Mouse (Mus musculus) hindlimb bud, embryonic 11.5 days (tissue): ENCODE data around the gene Arl6ip6.

Source experiments
- DNase-seq: peaks from one replicate; pipeline ENCODE4 v3.0.0-alpha.2; 2012; ENCODE audit warnings: low read depth, low spot score; ENCODE audit errors: extremely low spot score

Gene Arl6ip6

DNA sequence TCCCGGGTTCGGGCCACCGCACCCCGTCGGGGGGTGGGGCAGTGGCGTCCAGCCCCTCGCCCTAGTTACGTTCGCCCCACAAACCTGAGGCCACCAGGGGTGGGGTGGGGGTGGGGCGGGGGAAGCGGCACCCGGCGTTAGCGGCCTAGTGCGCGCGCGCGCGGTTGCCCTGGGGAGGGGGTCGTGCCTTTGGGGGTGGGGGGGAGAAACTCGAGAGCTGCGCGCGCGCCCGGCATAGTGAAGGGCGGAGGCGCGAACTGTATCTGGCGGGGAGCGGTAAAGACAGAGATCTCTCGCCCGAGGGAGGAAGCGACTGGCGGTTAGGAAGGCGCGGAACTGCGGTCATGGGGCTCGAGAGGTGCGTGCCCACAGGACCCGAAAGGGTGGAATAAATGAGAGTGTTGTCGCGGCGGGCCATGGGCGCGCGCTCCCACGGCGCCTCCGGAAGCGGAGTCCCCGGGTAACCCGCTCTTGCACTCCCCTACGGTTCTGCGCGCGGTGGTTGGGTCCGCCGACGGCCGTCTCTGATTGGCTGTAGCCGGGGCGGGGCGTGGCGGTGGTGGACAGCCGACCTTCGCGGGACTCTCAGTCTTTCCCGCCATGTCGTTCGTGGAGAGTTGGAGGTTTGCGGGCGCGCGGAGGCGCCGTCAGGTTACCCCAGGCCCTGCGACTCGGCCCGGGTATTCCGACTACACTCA, at the start of gene Arl6ip6:
Gene Arl6ip6 (plus strand): TSS at position 204 of the 698 bp plus-strand sequence.
- peak; percentile 41 for DNase-seq

DNA sequence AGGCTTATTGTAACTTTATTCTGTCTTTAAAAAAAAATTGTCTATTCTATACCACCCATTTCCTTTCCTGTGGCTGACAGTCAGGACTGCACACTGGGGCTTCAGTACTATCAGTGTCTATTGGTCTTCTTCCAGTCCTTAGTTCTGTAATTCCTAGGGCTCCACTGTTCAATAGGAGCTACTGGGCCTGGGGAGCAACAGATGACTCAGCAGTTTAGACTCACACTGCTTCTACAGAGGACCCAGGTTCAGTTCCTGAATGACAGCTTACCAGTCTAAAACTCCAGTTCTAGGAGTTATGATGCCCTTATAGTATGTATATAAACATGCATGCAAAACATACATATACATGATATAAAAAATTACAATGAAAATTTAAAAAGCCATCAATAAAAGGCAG, 44.7 kb upstream of the Arl6ip6 start:
- DNase-seq = no peak

GRCm38 (mm10) chr2:53173966-53174365, 17.6 kb upstream of the Arl6ip6 start:
- no peak for DNase-seq

GRCm38 (mm10) chr2:53178966-53179365, 12.6 kb upstream of the Arl6ip6 start:
- no peak for DNase-seq

DNA sequence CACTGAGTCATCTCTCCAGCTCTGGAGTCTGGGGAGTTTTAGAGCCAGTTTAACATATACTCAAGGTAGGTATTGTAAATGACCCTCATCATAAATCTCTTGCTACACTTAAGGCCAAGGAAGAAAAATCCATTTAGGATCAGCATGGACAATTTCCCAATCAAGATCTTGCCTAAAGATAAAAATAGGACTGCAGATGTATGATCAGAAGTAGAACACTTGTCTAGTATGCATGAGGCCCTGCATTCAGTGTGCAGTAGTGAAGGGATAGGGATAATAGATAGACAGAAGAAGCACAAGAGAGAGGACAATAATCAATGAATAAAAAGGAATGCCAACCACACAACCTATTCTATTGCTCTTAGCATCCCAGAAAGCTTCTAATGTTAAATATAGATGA, 11.7 kb upstream of the Arl6ip6 start:
- DNase-seq = no peak

DNA sequence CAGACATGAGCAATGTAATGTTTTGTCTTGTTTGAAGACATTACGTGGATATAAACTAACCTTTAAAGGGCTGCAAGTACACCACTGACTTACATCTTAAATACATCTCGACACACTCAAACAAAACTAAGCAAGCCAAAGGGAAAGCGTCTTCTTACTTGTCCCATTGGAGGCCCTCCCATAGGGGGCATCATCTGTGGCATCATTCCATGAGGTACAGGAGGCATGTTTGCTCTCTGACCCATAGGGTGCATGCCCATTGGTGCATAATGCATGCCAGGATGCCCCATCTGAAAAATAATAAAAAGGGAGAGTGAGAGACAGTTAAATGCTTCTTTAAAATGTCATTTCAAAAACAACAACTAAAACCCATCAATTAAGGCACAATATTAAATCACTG, 1.7 kb upstream of the Arl6ip6 start:
- no peak for DNase-seq

- DNase-seq = peak; percentile 97
These were observed 628 bp upstream of the Arl6ip6 start, which contains the start of gene Prpf40a for GRCm38 (mm10) chr2:53190684-53191511. Gene Prpf40a (minus strand): TSS chr2:53191284.

- no peak for DNase-seq
These were observed 860 bp downstream of the Arl6ip6 start for GRCm38 (mm10) chr2:53192386-53192785.

DNA sequence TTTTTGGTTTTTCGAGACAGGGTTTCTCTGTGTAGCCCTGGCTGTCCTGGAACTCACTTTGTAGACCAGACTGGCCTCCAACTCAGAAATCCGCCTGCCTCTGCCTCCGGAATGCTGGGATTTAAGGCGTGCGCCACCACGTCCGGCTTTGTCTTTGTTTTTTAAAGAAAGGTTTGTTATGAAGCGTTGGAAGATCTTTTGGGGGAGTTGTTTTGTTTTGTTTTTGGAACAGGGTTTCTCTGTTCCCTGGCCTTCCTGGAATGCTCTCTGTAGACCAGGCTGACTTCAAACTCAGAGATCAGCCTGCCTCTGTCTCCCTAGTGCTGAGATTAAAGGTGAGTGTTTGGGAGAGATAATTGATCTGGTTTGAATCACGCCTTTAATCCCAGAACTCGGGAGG, 4.9 kb downstream of the Arl6ip6 start:
- no peak for DNase-seq

- no peak for DNase-seq
These were observed 7.7 kb downstream of the Arl6ip6 start for GRCm38 (mm10) chr2:53199203-53199602.

DNA sequence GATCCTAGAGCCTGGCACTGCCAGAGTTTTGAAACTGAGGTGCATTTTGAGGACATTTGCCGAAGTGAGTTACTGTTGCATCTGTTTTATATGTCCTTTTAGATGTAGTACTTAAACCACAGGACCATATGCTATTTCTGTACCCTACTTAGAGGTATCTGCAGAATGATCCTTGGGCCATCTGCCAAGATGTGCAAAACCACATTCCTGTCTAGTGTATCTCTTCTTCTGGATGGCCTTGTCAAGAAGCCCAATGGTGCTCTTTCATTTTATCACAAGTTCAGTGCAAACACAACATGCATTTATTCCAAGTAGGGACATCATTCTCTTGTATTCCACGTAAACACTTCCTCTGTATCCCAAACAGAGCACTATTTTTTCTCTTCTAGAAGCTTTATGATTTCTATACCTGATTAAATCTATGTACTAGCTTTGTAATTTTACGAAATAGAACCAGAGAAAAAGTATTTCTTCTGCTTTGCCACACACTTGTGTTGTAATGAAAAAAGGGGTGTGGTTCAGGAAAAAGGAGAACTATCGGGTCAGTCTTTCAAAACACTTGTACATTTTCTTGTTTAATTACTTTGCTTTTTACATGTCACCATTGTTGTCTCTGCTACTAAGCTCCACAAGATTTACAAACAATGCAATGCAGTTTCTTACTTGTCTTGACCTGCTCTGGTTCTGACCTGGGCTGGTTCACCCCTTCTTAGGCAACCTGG, 8.8 kb downstream of the Arl6ip6 start:
- DNase-seq = no peak

GRCm38 (mm10) chr2:53204373-53205274, 13.1 kb downstream of the Arl6ip6 start:
- no peak for DNase-seq

GRCm38 (mm10) chr2:53206749-53207148, 15.2 kb downstream of the Arl6ip6 start:
- no peak for DNase-seq

- DNase-seq = no peak
These were observed 22.0 kb downstream of the Arl6ip6 start for GRCm38 (mm10) chr2:53213493-53213892.

DNA sequence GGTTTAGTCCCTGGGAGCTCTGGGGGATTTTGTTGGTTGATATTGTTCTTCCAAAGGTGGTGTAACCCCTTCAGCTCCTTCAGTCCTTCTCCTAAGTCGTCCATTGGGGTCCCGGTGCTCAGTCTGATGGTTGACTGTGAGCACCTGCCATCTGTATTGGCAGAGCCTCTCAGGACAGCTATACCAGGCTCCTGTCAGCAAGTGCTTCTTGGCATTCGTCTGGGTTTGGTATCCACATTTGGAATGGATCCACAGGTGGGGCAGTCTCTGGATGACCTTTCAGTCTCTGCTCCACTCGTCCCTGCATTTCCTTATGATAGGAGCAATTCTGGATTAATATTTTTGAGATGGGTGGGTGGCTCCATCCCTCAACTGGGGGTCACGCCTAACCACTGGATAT, 30.7 kb downstream of the Arl6ip6 start:
- no peak for DNase-seq

DNA sequence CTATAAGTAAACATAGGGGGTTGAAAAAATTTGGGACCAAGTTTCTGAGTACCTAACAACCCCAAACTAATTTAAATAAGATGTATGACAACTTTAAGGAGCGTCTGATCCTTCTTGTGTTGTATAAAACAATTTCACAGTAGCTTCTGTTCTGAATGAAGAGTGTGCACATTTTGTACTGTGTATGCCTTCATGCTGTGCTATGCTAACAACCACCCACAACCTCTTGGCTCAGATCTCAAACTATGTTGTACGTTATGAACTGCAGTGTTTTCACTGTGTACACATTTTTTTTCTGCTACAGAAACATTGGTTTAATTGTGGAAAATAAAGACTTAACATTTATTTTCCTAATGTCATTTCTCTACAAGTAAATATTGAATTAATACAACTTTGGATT, 65.5 kb downstream of the Arl6ip6 start:
- DNase-seq = no peak
